ENCODE assay signal across 26 mouse cellular contexts in the genomic region with DNA sequence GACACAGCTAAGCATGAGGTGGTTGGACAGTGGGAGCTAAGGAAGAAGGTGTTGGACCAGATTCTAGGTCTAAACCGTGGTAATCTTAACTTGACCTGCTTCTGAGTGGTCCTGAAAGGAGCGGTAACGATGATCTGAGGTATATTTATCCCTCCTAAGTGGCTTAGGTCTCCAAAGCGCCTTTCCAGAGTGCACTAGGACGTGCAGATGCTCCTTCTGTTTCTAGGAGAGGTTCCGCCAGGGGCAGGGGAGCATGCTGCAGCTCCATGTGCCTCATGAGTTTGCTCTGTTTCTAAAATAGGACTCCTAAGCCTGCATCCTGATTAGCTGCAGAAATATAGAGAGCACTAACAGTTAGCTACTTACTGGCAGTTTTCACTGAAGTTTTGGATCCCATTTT.
"Had no signal": no experiment of that assay in that cellular context is flagged by ENCODE, and none has a peak within 500 bp of the region (broad histone marks: within the 10 kb centered on the region; RNA-seq: fewer than 3 reads in every experiment).

No protein-coding gene starts in this region.

- H3K9me3 ChIP-seq: heart, embryonic 10.5 days; heart, embryonic 12.5 days; hindbrain, embryonic 10.5 days; hindbrain, embryonic 12.5 days; intestine, embryonic 15.5 days; limb, embryonic 10.5 days; limb, embryonic 12.5 days; liver, embryonic 13.5 days had no signal

- DNase-seq: gastrocnemius, adult 2 months; gastrocnemius, postnatal 10 days; gastrocnemius, postnatal 25 days; heart, adult 2 months; heart, postnatal 10 days; heart, postnatal 4 days; kidney, adult 18-20 months; kidney, adult 8-10 months; kidney, postnatal 10 days; kidney, postnatal 4 days; liver; liver, embryonic 13.5 days had no signal

- H3K4me2 ChIP-seq: heart, embryonic 12.5 days; hindbrain, embryonic 12.5 days; hindbrain, embryonic 14.5 days; intestine, embryonic 15.5 days; limb, embryonic 12.5 days; liver, embryonic 11.5 days; liver, embryonic 13.5 days had no signal

- H3K27me3 ChIP-seq: heart, embryonic 12.5 days; hindbrain, embryonic 12.5 days; intestine, embryonic 15.5 days; limb, embryonic 12.5 days; liver, embryonic 13.5 days had no signal

- H3K9ac ChIP-seq: heart, embryonic 12.5 days; hindbrain, embryonic 12.5 days; hindbrain, embryonic 14.5 days; intestine, embryonic 15.5 days; limb, embryonic 12.5 days; liver, embryonic 13.5 days had no signal

- H3K27ac ChIP-seq: gastrocnemius, adult 2 months; heart, adult 2 months; heart, embryonic 10.5 days; hindbrain, embryonic 10.5 days; hindbrain, embryonic 12.5 days; hindbrain, embryonic 14.5 days; intestine, embryonic 15.5 days; layer of hippocampus, adult 2 months; left cerebral cortex, adult 2 months; limb, embryonic 10.5 days; limb, embryonic 12.5 days; liver, embryonic 13.5 days had no signal

- ATAC-seq: hindbrain, embryonic 16.5 days; inflammation-experienced regulatory T-cells, adult 6 months; intestine, embryonic 15.5 days; intestine, postnatal 0 days had no signal

- H3K4me3 ChIP-seq: gastrocnemius, adult 2 months; heart, adult 2 months; heart, embryonic 10.5 days; heart, embryonic 12.5 days; hindbrain, embryonic 10.5 days; hindbrain, embryonic 12.5 days; intestine, embryonic 15.5 days; layer of hippocampus, adult 2 months; left cerebral cortex, adult 2 months; limb, embryonic 10.5 days; limb, embryonic 12.5 days; liver, embryonic 13.5 days had no signal

- H3K36me3 ChIP-seq: heart, embryonic 10.5 days; heart, embryonic 12.5 days; hindbrain, embryonic 10.5 days; hindbrain, embryonic 12.5 days; intestine, embryonic 15.5 days; limb, embryonic 10.5 days; limb, embryonic 12.5 days; liver, embryonic 13.5 days had no signal

- H3K4me1 ChIP-seq: hindbrain, embryonic 12.5 days; intestine, embryonic 15.5 days; limb, embryonic 10.5 days; limb, embryonic 12.5 days had no signal
